Mouse (Mus musculus) embryonic fibroblast, embryonic 13.5 days (primary cell): ENCODE results near the gene Higd1c.

Source experiments
- CTCF ChIP-seq: IDR thresholded peaks from 2 replicates; pipeline ENCODE4 v1.5.1; 2011; ENCODE audit warnings: mild to moderate bottlenecking, control low read depth, low read length, moderate library complexity, borderline replicate concordance; ENCODE audit not compliant: insufficient read depth
- POLR2A ChIP-seq: IDR thresholded peaks from 2 replicates; pipeline ENCODE4 v1.6.1; 2011; ENCODE audit warnings: low read depth, mild to moderate bottlenecking, control low read depth, low read length, moderate library complexity

DNA sequence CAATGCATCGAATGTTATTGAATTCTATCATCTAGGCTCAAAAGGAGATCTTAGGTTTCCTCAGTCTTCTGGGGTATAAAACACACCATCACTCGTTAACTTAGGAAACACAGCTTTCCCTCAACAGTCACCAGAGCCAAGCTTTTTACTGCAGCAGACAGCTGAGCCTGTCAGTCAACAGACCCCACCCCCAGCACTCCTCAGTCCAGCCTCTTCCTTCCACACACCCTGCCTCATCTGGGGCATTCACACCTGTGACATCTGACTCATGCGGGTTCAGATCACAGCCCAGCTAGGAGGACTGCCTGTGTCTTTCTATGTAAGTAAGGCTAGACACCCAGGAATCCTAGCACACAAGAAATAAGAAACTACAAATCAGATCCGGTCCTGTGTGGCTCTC lies 49.7 kb downstream of the Higd1c start:
- TF ChIP-seq CTCF (no peak), POLR2A (no peak)
